In the genomic region with DNA sequence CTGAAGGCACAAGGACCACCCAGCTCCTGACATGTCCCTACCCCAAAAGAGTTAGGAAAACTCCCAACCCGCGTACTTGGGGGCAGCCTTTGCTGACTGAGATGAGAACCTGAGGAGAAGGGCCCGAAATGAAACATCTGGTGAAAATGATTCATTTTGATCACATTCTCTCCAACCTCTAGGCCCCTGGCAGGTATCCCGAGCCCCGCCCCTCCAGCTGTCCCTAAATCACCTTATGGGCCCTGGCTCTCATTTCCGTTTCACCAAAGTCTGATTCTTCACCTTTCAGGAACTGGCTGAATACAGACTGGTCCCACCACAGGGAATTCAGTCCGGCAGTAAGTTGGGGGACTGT, we compare ENCODE assay signal across 8 mouse cellular contexts. TPM values are rescaled to one million over a fixed set of nuclear protein-coding genes. Genes with fewer than 3 reads are reported as not detected.
DNase-seq lines count a peak whose midpoint lies in the region; ATAC-seq and TF ChIP-seq lines count a peak whose summit lies in the region.

No protein-coding gene starts in this region.

- TF ChIP-seq CTCF in lung, embryonic 14.5 days (IDR thresholded peaks at IDR 0.05; ENCODE audit: low read depth) = no peak

- no peaks in the 10 kb centered on the region for H3K36me3 ChIP-seq in lung, embryonic 14.5 days (ENCODE audit: insufficient read depth)
- no peaks in the 10 kb centered on the region for H3K36me3 ChIP-seq in intestine, embryonic 16.5 days (ENCODE audit: control insufficient read depth, insufficient read depth, low read length)
- H3K36me3 ChIP-seq in neural tube, embryonic 15.5 days = no peaks in the 10 kb centered on the region

- H3K27ac ChIP-seq in lung, embryonic 14.5 days (ENCODE audit: low read depth) = no peak overlapping the region
- no peak overlapping the region for H3K27ac ChIP-seq in intestine, embryonic 16.5 days (ENCODE audit: low read length)
- no peak overlapping the region for H3K27ac ChIP-seq in neural tube, embryonic 15.5 days (replicated peaks)

- no peaks in the 10 kb centered on the region for H3K4me1 ChIP-seq in lung, embryonic 14.5 days (ENCODE audit: insufficient read depth)
- H3K4me1 ChIP-seq in intestine, embryonic 16.5 days (ENCODE audit: control insufficient read depth, insufficient read depth, low read length) = peaks cover 8% of the 10 kb centered on the region
- H3K4me1 ChIP-seq in neural tube, embryonic 15.5 days = peaks cover 13% of the 10 kb centered on the region

- H3K27me3 ChIP-seq in lung, embryonic 14.5 days (ENCODE audit: insufficient read depth, low read length) = 0 out of 2 replicates have a peak, but pooled peaks cover 4% of the 10 kb centered on the region
- no peaks in the 10 kb centered on the region for H3K27me3 ChIP-seq in intestine, embryonic 16.5 days (replicated peaks; ENCODE audit: control insufficient read depth, insufficient read depth, low read length)
- no peaks in the 10 kb centered on the region for H3K27me3 ChIP-seq in neural tube, embryonic 15.5 days (replicated peaks)

- 18% methylated on average over 7 of the region's 7 CpGs for WGBS in lung, embryonic 14.5 days
- WGBS in intestine, embryonic 16.5 days = 19% methylated on average over 7 of the region's 7 CpGs
- WGBS in neural tube, embryonic 15.5 days = 24% methylated on average over 7 of the region's 7 CpGs

- no peak for ATAC-seq in lung, embryonic 14.5 days (ENCODE audit: insufficient read depth)
- no peak for ATAC-seq in intestine, embryonic 16.5 days
- no peak for ATAC-seq in neural tube, embryonic 15.5 days (ENCODE audit: low FRiP score)

- peak overlapping the region; percentile 27 for H3K4me3 ChIP-seq in lung, embryonic 14.5 days (ENCODE audit: low read depth, low read length)
- H3K4me3 ChIP-seq in intestine, embryonic 16.5 days (ENCODE audit: low read length) = peak overlapping the region; percentile 41
- H3K4me3 ChIP-seq in neural tube, embryonic 15.5 days (replicated peaks) = peak overlapping the region; percentile 33

- no peaks in the 10 kb centered on the region for H3K9me3 ChIP-seq in lung, embryonic 14.5 days (ENCODE audit: low read depth, low read length)
- no peaks in the 10 kb centered on the region for H3K9me3 ChIP-seq in intestine, embryonic 16.5 days (ENCODE audit: control insufficient read depth, low read length)
- no peaks in the 10 kb centered on the region for H3K9me3 ChIP-seq in neural tube, embryonic 15.5 days (replicated peaks)

- peak; percentile 43 for DNase-seq in adrenal gland, postnatal 14 days
- DNase-seq in adrenal gland, adult 2 months = no peak
- DNase-seq in lung, embryonic 14.5 days = no peak
- no peak for DNase-seq in lung, postnatal 10 days
- no peak for DNase-seq in ovary, postnatal 14 days (ENCODE audit: low spot score)
- no peak for DNase-seq in spleen, postnatal 36 days (ENCODE audit: low spot score in 2 of 2)

- H3K4me2 ChIP-seq in lung, embryonic 14.5 days = peak overlapping the region; percentile 65
- peak overlapping the region; percentile 68 for H3K4me2 ChIP-seq in intestine, embryonic 16.5 days (ENCODE audit: low read depth, low read length)
- H3K4me2 ChIP-seq in neural tube, embryonic 15.5 days = peak overlapping the region; percentile 65

- peak overlapping the region; percentile 5; the same call in 1 of the 2 replicates for H3K9ac ChIP-seq in lung, embryonic 14.5 days
- H3K9ac ChIP-seq in intestine, embryonic 16.5 days (ENCODE audit: low read depth, low read length) = peak overlapping the region; percentile 39
- no peak overlapping the region for H3K9ac ChIP-seq in neural tube, embryonic 15.5 days (replicated peaks)

RNA-seq across cellular contexts. Expression of gene Spns3, which starts 25.8 kb away (rescaled TPM):
- 0.15 and 0.49 TPM in 2 replicates for total RNA-seq in adrenal gland, postnatal 14 days (2021)
- total RNA-seq in adrenal gland, adult 2 months (2021) = under 1 TPM in 1 of 2 experiments, not detected in 1; 0.10 TPM
- polyA plus RNA-seq in adrenal gland, adult 2 months (2012; rRNA removed) = 0.17 and 0.39 TPM in 2 replicates
- 0.09 TPM in 1 of 2 replicates, not detected in the other for polyA plus RNA-seq in lung, embryonic 14.5 days (2014; fragmentation: Nextera tagmentation; extraction: Ambion mirVana)
- 3.2 and 5.7 TPM in 2 replicates for polyA plus RNA-seq in intestine, embryonic 16.5 days (2015; fragmentation: Nextera tagmentation; extraction: Ambion mirVana)
- 0.06 and 1.1 TPM in 2 replicates for polyA plus RNA-seq in neural tube, embryonic 15.5 days (2015; fragmentation: Nextera tagmentation; extraction: Ambion mirVana)

RNA-seq across cellular contexts. Expression of gene Ube2g1, which starts 31.0 kb away (rescaled TPM):
- total RNA-seq in adrenal gland, postnatal 14 days (2021) = 44.8 and 46.8 TPM in 2 replicates
- total RNA-seq in adrenal gland, adult 2 months (2021) = 10 to 100 TPM; 39.2 to 44.8 TPM
- polyA plus RNA-seq in adrenal gland, adult 2 months (2012; rRNA removed) = 22.0 and 24.6 TPM in 2 replicates
- polyA plus RNA-seq in lung, embryonic 14.5 days (2014; fragmentation: Nextera tagmentation; extraction: Ambion mirVana) = 77.1 and 77.9 TPM in 2 replicates
- polyA plus RNA-seq in intestine, embryonic 16.5 days (2015; fragmentation: Nextera tagmentation; extraction: Ambion mirVana) = 49.1 and 50.0 TPM in 2 replicates
- polyA plus RNA-seq in neural tube, embryonic 15.5 days (2015; fragmentation: Nextera tagmentation; extraction: Ambion mirVana) = 76.2 and 77.3 TPM in 2 replicates
